Mouse (Mus musculus): ENCODE measurements around the gene Gm7029. TPM values are rescaled to one million over a fixed set of nuclear protein-coding genes. Genes with fewer than 3 reads are reported as not detected.
A peak's percentile ranks its signal among the peaks of the same experiment; 100 is the strongest.

The Gm7029 gene
- polyA plus RNA-seq, 1 experiment from 2014 or later: not detected

- peaks cover 39% of the 10 kb centered on the region for H3K36me3 ChIP-seq
- peak; percentile 90 for ATAC-seq (replicated peaks; ENCODE audit: insufficient number of reproducible peaks, insufficient read depth, low FRiP score, low read depth)
- WGBS: 0% methylated on average over 28 of the region's 34 CpGs
- H3K9ac ChIP-seq: peak within 1 kb of the TSS; percentile 57
- H3K27me3 ChIP-seq: no peaks in the 10 kb centered on the region
- peak within 1 kb of the TSS; percentile 66 for H3K4me3 ChIP-seq
- H3K9me3 ChIP-seq (replicated peaks): no peaks in the 10 kb centered on the region
- peaks cover 41% of the 10 kb centered on the region for H3K4me1 ChIP-seq (replicated peaks)
- peak within 1 kb of the TSS; percentile 85 for H3K27ac ChIP-seq
- H3K4me2 ChIP-seq: peak within 1 kb of the TSS; percentile 78
These were observed 42.1 kb downstream of the Gm7029 start, which contains the start of the genes Tapbp and Zbtb22 for GRCm38 (mm10) chr17:33915671-33916250. Gene Tapbp (plus strand): TSS chr17:33915899. Gene Zbtb22 (plus strand): TSS chr17:33915904.

- Histone ChIP-seq H3K27me3 (no peaks in the 10 kb centered on the region), H3K4me3 (peak overlapping the region; percentile 66), H3K9ac (peak overlapping the region; percentile 57), H3K9me3 (replicated peaks) (no peaks in the 10 kb centered on the region), H3K4me2 (peak overlapping the region; percentile 78), H3K4me1 (replicated peaks) (peaks cover 44% of the 10 kb centered on the region), H3K36me3 (peaks cover 35% of the 10 kb centered on the region), H3K27ac (peak overlapping the region; percentile 85)
- peak; percentile 8 for ATAC-seq (replicated peaks; ENCODE audit: insufficient number of reproducible peaks, insufficient read depth, low FRiP score, low read depth)
- WGBS: 1% methylated on average over 9 of the region's 20 CpGs
These were observed 42.7 kb downstream of the Gm7029 start for GRCm38 (mm10) chr17:33916294-33916693.

- Histone ChIP-seq H3K4me1 (replicated peaks) (peaks cover 45% of the 10 kb centered on the region), H3K9ac (peak overlapping the region; percentile 57), H3K27ac (peak overlapping the region; percentile 85), H3K4me3 (peak overlapping the region; percentile 66), H3K27me3 (no peaks in the 10 kb centered on the region), H3K9me3 (replicated peaks) (no peaks in the 10 kb centered on the region), H3K4me2 (peak overlapping the region; percentile 78), H3K36me3 (peaks cover 28% of the 10 kb centered on the region)
- WGBS: 67% methylated on average over 31 of the region's 31 CpGs
- no peak for ATAC-seq (replicated peaks; ENCODE audit: insufficient number of reproducible peaks, insufficient read depth, low FRiP score, low read depth)
These were observed 43.4 kb downstream of the Gm7029 start for GRCm38 (mm10) chr17:33916847-33917655.

- 82% methylated on average over 18 of the region's 18 CpGs for WGBS
- Histone ChIP-seq H3K9me3 (replicated peaks) (no peaks in the 10 kb centered on the region), H3K27ac (no peak overlapping the region), H3K27me3 (no peaks in the 10 kb centered on the region), H3K36me3 (peaks cover 21% of the 10 kb centered on the region), H3K9ac (no peak overlapping the region), H3K4me3 (no peak overlapping the region), H3K4me1 (replicated peaks) (peaks cover 45% of the 10 kb centered on the region), H3K4me2 (peak overlapping the region; percentile 98; the same call in 1 of the 2 replicates)
- no peak for ATAC-seq (replicated peaks; ENCODE audit: insufficient number of reproducible peaks, insufficient read depth, low FRiP score, low read depth)
These were observed 44.1 kb downstream of the Gm7029 start for GRCm38 (mm10) chr17:33917656-33918292.

GRCm38 (mm10) chr17:33918293-33919203, 44.9 kb downstream of the Gm7029 start:
- ATAC-seq (replicated peaks; ENCODE audit: insufficient number of reproducible peaks, insufficient read depth, low FRiP score, low read depth): no peak

GRCm38 (mm10) chr17:33919351-33920281, 46.0 kb downstream of the Gm7029 start:
- peak overlapping the region; percentile 72 for H3K4me3 ChIP-seq
- peak; percentile 37 for ATAC-seq (replicated peaks; ENCODE audit: insufficient number of reproducible peaks, insufficient read depth, low FRiP score, low read depth)
- under 1% methylated on average over 52 of the region's 52 CpGs for WGBS
- H3K4me2 ChIP-seq: peak overlapping the region; percentile 98
- H3K9ac ChIP-seq: peak overlapping the region; percentile 82
- peaks cover 40% of the 10 kb centered on the region for H3K4me1 ChIP-seq (replicated peaks)
- no peaks in the 10 kb centered on the region for H3K27me3 ChIP-seq
- peaks cover 5% of the 10 kb centered on the region; the same call in 1 of the 2 replicates for H3K36me3 ChIP-seq
- no peaks in the 10 kb centered on the region for H3K9me3 ChIP-seq (replicated peaks)
- peak overlapping the region; percentile 86 for H3K27ac ChIP-seq

More at GRCm38 (mm10) chr17:33918293-33919203, 44.9 kb downstream of the Gm7029 start:
- H3K36me3 ChIP-seq: peaks cover 15% of the 10 kb centered on the region
- WGBS: 52% methylated on average over 37 of the region's 37 CpGs
- H3K4me1 ChIP-seq (replicated peaks): peaks cover 45% of the 10 kb centered on the region
- peak overlapping the region; percentile 86 for H3K27ac ChIP-seq
- peak overlapping the region; percentile 98 for H3K4me2 ChIP-seq
- peak overlapping the region; percentile 82 for H3K9ac ChIP-seq
- H3K9me3 ChIP-seq (replicated peaks): no peaks in the 10 kb centered on the region
- H3K4me3 ChIP-seq: peak overlapping the region; percentile 72
- H3K27me3 ChIP-seq: no peaks in the 10 kb centered on the region

- Histone ChIP-seq H3K4me3 (peak overlapping the region; percentile 72), H3K27ac (peak overlapping the region; percentile 86), H3K4me1 (replicated peaks) (peaks cover 33% of the 10 kb centered on the region), H3K9me3 (replicated peaks) (no peaks in the 10 kb centered on the region), H3K27me3 (no peaks in the 10 kb centered on the region), H3K4me2 (peak overlapping the region; percentile 98), H3K9ac (peak overlapping the region; percentile 82), H3K36me3 (no peaks in the 10 kb centered on the region)
- no peak; the same call in 1 of the 2 replicates for ATAC-seq (replicated peaks; ENCODE audit: insufficient number of reproducible peaks, insufficient read depth, low FRiP score, low read depth)
- WGBS: under 1% methylated on average over 36 of the region's 36 CpGs
These were observed 46.9 kb downstream of the Gm7029 start for GRCm38 (mm10) chr17:33920282-33921097.

GRCm38 (mm10) chr17:33921361-33921760, 47.7 kb downstream of the Gm7029 start:
- 80% methylated on average over 7 of the region's 7 CpGs for WGBS
- H3K4me2 ChIP-seq: peak overlapping the region; percentile 98
- H3K4me1 ChIP-seq (replicated peaks): peaks cover 32% of the 10 kb centered on the region
- peak overlapping the region; percentile 72; the same call in 1 of the 2 replicates for H3K4me3 ChIP-seq
- H3K36me3 ChIP-seq: peaks cover 3% of the 10 kb centered on the region; the same call in 1 of the 2 replicates
- no peaks in the 10 kb centered on the region for H3K9me3 ChIP-seq (replicated peaks)
- H3K27ac ChIP-seq: no peak overlapping the region
- no peaks in the 10 kb centered on the region for H3K27me3 ChIP-seq
- no peak for ATAC-seq (replicated peaks; ENCODE audit: insufficient number of reproducible peaks, insufficient read depth, low FRiP score, low read depth)
- H3K9ac ChIP-seq: no peak overlapping the region
